Mouse (Mus musculus): ENCODE results near the gene Fam120b. TPM values are rescaled to one million over a fixed set of nuclear protein-coding genes. Genes with fewer than 3 reads are reported as not detected.

Fam120b gene
- polyA plus RNA-seq, 2 experiments = 3.1 to 4.1 TPM

DNA sequence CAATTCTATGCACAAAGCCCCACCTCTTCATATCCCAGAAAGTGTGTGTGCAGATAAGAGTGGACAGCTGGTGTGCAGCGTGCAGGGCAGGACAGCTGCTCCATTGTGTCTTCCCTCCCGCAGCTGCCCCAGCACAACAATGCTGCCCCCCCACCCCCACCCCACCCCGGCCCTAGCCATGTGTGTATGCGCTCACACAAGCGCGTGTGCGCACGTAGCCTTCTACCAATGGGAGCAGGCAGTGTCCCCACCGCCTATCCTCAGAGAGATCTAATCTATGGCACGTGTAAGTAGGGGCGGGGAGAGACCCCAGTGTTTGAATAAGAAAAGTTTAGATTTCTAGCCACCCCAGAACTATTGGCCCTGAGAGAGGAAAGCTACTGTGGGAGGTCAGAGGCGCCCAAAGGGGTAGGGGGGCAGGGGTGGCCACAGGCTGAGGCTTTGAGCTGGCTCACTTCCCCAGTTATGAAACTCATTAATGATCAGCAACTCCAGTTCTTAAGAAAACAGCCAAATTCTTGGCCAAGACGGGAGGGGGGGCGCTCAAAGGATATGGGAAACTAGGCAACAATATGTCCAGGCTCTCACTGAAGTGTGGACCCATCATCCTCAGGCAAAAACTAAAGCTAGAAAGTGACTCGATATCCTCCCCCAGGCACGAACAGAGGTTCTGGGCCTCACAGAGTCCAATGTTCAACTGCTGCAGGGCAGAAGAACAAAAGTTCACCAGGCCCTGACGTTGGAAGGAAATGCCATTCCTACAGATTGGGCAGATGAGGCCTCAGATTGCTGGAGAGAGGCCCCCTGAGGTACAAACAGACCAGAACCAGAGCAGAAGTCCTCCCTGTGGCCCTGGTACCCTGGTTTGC lies 23.8 kb upstream of the Fam120b start:
- Histone ChIP-seq H3K36me3 (replicated peaks; ENCODE audit: control insufficient read depth, insufficient read depth, low read depth) (no peaks in the 10 kb centered on the region), H3K4me2 (ENCODE audit: low read depth) (no peak overlapping the region), H3K9me3 (ENCODE audit: control insufficient read depth, low read length) (no peaks in the 10 kb centered on the region), H3K4me3 (ENCODE audit: insufficient read depth in 1 of 2, low read depth in 2 of 2, low read length in 2 of 2) (no peak overlapping the region), H3K27me3 (ENCODE audit: control insufficient read depth, insufficient read depth, low read length) (peaks cover 43% of the 10 kb centered on the region), H3K27ac (no peak overlapping the region), H3K4me1 (replicated peaks; ENCODE audit: control insufficient read depth in 2 of 2, insufficient read depth in 2 of 2, low read length in 1 of 2) (peaks cover 0 to 4% of the 10 kb centered on the region in 2 experiments; a peak in 1 of 4 replicates), H3K9ac (replicated peaks) (no peak overlapping the region)
- no peak for ATAC-seq (ENCODE audit: insufficient read depth)
- TF ChIP-seq CTCF (IDR thresholded peaks at IDR 0.05; ENCODE audit: low read depth) = no peak
- no peak for TF ChIP-seq EP300 (IDR thresholded peaks at IDR 0.05; ENCODE audit: low read depth)
- WGBS (ENCODE audit: insufficient replicate concordance) = 31% methylated on average over 17 of the region's 17 CpGs
- no peak for DNase-seq (ENCODE audit: low read depth in 3 of 3, low spot score in 3 of 3)

DNA sequence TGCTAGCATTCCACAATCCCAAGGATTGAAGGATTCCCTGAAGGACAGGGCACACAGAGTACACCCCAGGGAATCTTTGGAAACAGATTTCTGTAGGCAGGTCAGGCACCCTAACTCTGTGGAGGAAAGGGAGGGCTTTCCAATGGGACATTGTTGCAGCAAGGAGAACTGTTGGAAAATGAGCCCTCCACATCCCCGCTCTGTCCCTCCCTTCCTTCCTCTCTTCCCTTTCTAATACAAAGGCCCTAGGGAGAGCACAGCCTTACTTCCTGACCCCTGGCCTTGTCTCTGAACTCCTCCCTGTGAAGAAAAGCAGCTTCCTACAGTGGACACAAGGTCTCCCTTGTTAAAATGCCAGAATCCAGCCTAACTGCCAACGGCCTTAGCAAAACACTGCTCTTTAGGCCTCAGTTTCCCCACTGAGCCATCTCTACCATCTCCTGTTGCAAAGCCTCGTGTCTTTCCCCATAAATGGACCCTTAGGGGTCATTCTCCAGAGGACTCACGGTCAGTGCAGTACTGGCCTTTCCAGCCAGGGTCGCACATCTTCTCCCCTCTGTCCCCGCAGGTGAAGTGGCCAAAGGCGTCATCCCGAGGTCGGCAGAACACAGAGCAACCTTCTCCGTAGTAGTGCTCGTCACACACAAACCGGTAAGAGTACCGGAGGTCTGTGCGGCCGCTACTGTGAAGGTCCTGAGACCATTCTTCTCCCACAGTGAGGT lies 22.9 kb upstream of the Fam120b start:
- no peak for ATAC-seq (ENCODE audit: insufficient read depth)
- Histone ChIP-seq H3K27me3 (ENCODE audit: control insufficient read depth, insufficient read depth, low read length) (peaks cover 52% of the 10 kb centered on the region), H3K36me3 (replicated peaks; ENCODE audit: control insufficient read depth, insufficient read depth, low read depth) (no peaks in the 10 kb centered on the region), H3K9ac (replicated peaks) (no peak overlapping the region), H3K4me1 (replicated peaks; ENCODE audit: control insufficient read depth in 2 of 2, insufficient read depth in 2 of 2, low read length in 1 of 2) (peaks cover 0 to 4% of the 10 kb centered on the region in 2 experiments; a peak in 1 of 4 replicates), H3K9me3 (ENCODE audit: control insufficient read depth, low read length) (no peaks in the 10 kb centered on the region), H3K4me3 (ENCODE audit: insufficient read depth in 1 of 2, low read depth in 2 of 2, low read length in 2 of 2) (no peak overlapping the region), H3K4me2 (ENCODE audit: low read depth) (no peak overlapping the region), H3K27ac (no peak overlapping the region)
- no peak for TF ChIP-seq EP300 (IDR thresholded peaks at IDR 0.05; ENCODE audit: low read depth)
- no peak for TF ChIP-seq CTCF (IDR thresholded peaks at IDR 0.05; ENCODE audit: low read depth)
- DNase-seq (ENCODE audit: low read depth in 3 of 3, low spot score in 3 of 3) = no peak
- 51% methylated on average over 15 of the region's 15 CpGs for WGBS (ENCODE audit: insufficient replicate concordance)

- peak overlapping the region; percentile 50 to 53; a peak in 3 of 4 replicates for H3K4me3 ChIP-seq (ENCODE audit: insufficient read depth in 1 of 2, low read depth in 2 of 2, low read length in 2 of 2)
- no peak overlapping the region for H3K9ac ChIP-seq (replicated peaks)
- DNase-seq (ENCODE audit: low read depth in 3 of 3, low spot score in 3 of 3) = no peak
- H3K4me2 ChIP-seq (ENCODE audit: low read depth) = peak overlapping the region; percentile 62
- H3K36me3 ChIP-seq (replicated peaks; ENCODE audit: control insufficient read depth, insufficient read depth, low read depth) = no peaks in the 10 kb centered on the region
- ATAC-seq (ENCODE audit: insufficient read depth) = no peak
- peaks cover 0 to 4% of the 10 kb centered on the region in 2 experiments; a peak in 1 of 4 replicates for H3K4me1 ChIP-seq (replicated peaks; ENCODE audit: control insufficient read depth in 2 of 2, insufficient read depth in 2 of 2, low read length in 1 of 2)
- 2% methylated on average over 49 of the region's 50 CpGs for WGBS (ENCODE audit: insufficient replicate concordance)
- peaks cover 66% of the 10 kb centered on the region for H3K27me3 ChIP-seq (ENCODE audit: control insufficient read depth, insufficient read depth, low read length)
- H3K27ac ChIP-seq = no peak overlapping the region
- H3K9me3 ChIP-seq (ENCODE audit: control insufficient read depth, low read length) = no peaks in the 10 kb centered on the region
- no peak for TF ChIP-seq CTCF (IDR thresholded peaks at IDR 0.05; ENCODE audit: low read depth)
- TF ChIP-seq EP300 (IDR thresholded peaks at IDR 0.05; ENCODE audit: low read depth) = no peak
Observed at GRCm38 (mm10) chr17:15374321-15375141, 21.5 kb upstream of the Fam120b start.

GRCm38 (mm10) chr17:15375224-15375623 lies 20.8 kb upstream of the Fam120b start:
- peaks cover 0 to 4% of the 10 kb centered on the region in 2 experiments; a peak in 1 of 4 replicates for H3K4me1 ChIP-seq (replicated peaks; ENCODE audit: control insufficient read depth in 2 of 2, insufficient read depth in 2 of 2, low read length in 1 of 2)
- H3K4me3 ChIP-seq (ENCODE audit: insufficient read depth in 1 of 2, low read depth in 2 of 2, low read length in 2 of 2) = peak overlapping the region; percentile 50 to 53
- H3K27ac ChIP-seq = no peak overlapping the region
- H3K9me3 ChIP-seq (ENCODE audit: control insufficient read depth, low read length) = no peaks in the 10 kb centered on the region
- ATAC-seq (ENCODE audit: insufficient read depth) (no peak), DNase-seq (ENCODE audit: low read depth in 3 of 3, low spot score in 3 of 3) (no peak)
- WGBS (ENCODE audit: insufficient replicate concordance) = 1% methylated on average over 18 of the region's 18 CpGs
- H3K4me2 ChIP-seq (ENCODE audit: low read depth) = peak overlapping the region; percentile 62
- H3K36me3 ChIP-seq (replicated peaks; ENCODE audit: control insufficient read depth, insufficient read depth, low read depth) = no peaks in the 10 kb centered on the region
- H3K9ac ChIP-seq (replicated peaks) = no peak overlapping the region
- peaks cover 70% of the 10 kb centered on the region for H3K27me3 ChIP-seq (ENCODE audit: control insufficient read depth, insufficient read depth, low read length)
- TF ChIP-seq EP300 (IDR thresholded peaks at IDR 0.05; ENCODE audit: low read depth) (no peak), CTCF (IDR thresholded peaks at IDR 0.05; ENCODE audit: low read depth) (no peak)
